ENCODE assay signal across 22 mouse cellular contexts in the genomic region with DNA sequence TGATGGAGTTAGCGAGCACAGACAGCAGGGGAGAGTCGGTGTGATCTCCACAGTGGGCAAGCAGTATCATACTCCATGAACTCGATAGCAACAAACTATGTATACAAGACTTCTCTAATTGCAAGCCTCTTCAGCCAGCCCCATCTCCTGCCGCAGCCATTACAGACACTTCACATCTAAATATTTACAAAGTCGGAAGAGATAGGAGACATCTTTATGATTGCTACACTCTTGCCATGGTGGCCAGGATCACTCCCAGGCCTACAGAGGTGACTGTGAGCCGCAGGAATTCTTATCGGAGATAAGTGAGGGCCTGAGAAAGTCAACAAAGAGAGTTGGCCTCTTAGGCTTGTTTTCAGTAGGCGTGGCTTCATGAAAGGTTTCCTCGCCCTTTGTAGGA. TPM values are rescaled to one million over a fixed set of nuclear protein-coding genes. Genes with fewer than 3 reads are reported as not detected.
DNase-seq lines count a peak whose midpoint lies in the region; ATAC-seq lines count a peak whose summit lies in the region.
"Had no signal": no experiment of that assay in that cellular context is flagged by ENCODE, and none has a peak within 500 bp of the region (broad histone marks: within the 10 kb centered on the region; RNA-seq: fewer than 3 reads in every experiment).

No protein-coding gene starts in this region.

- peaks cover 4% of the 10 kb centered on the region; the same call in 1 of the 2 replicates for H3K4me1 ChIP-seq in heart, embryonic 11.5 days (ENCODE audit: control insufficient read depth, insufficient read depth, low read length)
- H3K4me1 ChIP-seq in lung, embryonic 15.5 days = peaks cover 5% of the 10 kb centered on the region
- no peaks in the 10 kb centered on the region for H3K4me1 ChIP-seq in stomach, embryonic 15.5 days
- H3K4me1 ChIP-seq in forebrain, embryonic 12.5 days = no peaks in the 10 kb centered on the region
- H3K4me1 ChIP-seq: hindbrain, embryonic 15.5 days had no signal

- H3K4me3 ChIP-seq in heart, embryonic 11.5 days (ENCODE audit: low read depth, low read length) = no peak overlapping the region
- no peak overlapping the region for H3K4me3 ChIP-seq in lung, embryonic 15.5 days
- H3K4me3 ChIP-seq in stomach, embryonic 15.5 days (replicated peaks) = no peak overlapping the region
- no peak overlapping the region for H3K4me3 ChIP-seq in forebrain, embryonic 12.5 days (replicated peaks)
- H3K4me3 ChIP-seq: embryonic facial prominence, embryonic 10.5 days; gastrocnemius, adult 2 months; heart, embryonic 12.5 days; hindbrain, embryonic 15.5 days had no signal

- H3K27ac ChIP-seq in heart, embryonic 11.5 days (ENCODE audit: low read depth, low read length) = no peak overlapping the region
- 0 out of 2 replicates have a peak overlapping the region, but pooled peaks have one; percentile 18 for H3K27ac ChIP-seq in lung, embryonic 15.5 days
- H3K27ac ChIP-seq in stomach, embryonic 15.5 days = no peak overlapping the region
- H3K27ac ChIP-seq in forebrain, embryonic 12.5 days = no peak overlapping the region
- H3K27ac ChIP-seq: embryonic facial prominence, embryonic 10.5 days; gastrocnemius, adult 2 months; hindbrain, embryonic 15.5 days had no signal

- no peak for DNase-seq in heart, adult 8-10 months (ENCODE audit: low spot score)
- no peak for DNase-seq in lung, postnatal 25 days (ENCODE audit: low spot score)
- no peak for DNase-seq in kidney, adult 8-10 months
- DNase-seq: adrenal gland, adult 8-10 months; adrenal gland, postnatal 36 days; B cell, adult 2 months; cerebellum, adult 2 months; cerebellum, postnatal 10 days; gastrocnemius, adult 2 months; gastrocnemius, postnatal 25 days; heart, adult 18-20 months; heart, postnatal 36 days had no signal

- no peaks in the 10 kb centered on the region for H3K27me3 ChIP-seq in heart, embryonic 11.5 days (ENCODE audit: control insufficient read depth, insufficient read depth, low read length)
- no peaks in the 10 kb centered on the region for H3K27me3 ChIP-seq in lung, embryonic 15.5 days
- no peaks in the 10 kb centered on the region for H3K27me3 ChIP-seq in stomach, embryonic 15.5 days (replicated peaks)
- no peaks in the 10 kb centered on the region for H3K27me3 ChIP-seq in forebrain, embryonic 12.5 days
- H3K27me3 ChIP-seq: heart, embryonic 12.5 days; hindbrain, embryonic 15.5 days had no signal

- H3K9ac ChIP-seq in heart, embryonic 11.5 days (ENCODE audit: low read depth, low read length) = no peak overlapping the region
- no peak overlapping the region for H3K9ac ChIP-seq in lung, embryonic 15.5 days
- H3K9ac ChIP-seq in stomach, embryonic 15.5 days = no peak overlapping the region
- no peak overlapping the region for H3K9ac ChIP-seq in forebrain, embryonic 12.5 days
- H3K9ac ChIP-seq: heart, embryonic 12.5 days; hindbrain, embryonic 15.5 days had no signal

- peak overlapping the region; percentile 22; the same call in 1 of the 2 replicates for H3K4me2 ChIP-seq in heart, embryonic 11.5 days
- H3K4me2 ChIP-seq in lung, embryonic 15.5 days = no peak overlapping the region
- H3K4me2 ChIP-seq in stomach, embryonic 15.5 days = no peak overlapping the region
- no peak overlapping the region for H3K4me2 ChIP-seq in forebrain, embryonic 12.5 days
- H3K4me2 ChIP-seq: heart, embryonic 12.5 days; hindbrain, embryonic 15.5 days had no signal

- no peak for ATAC-seq in heart, embryonic 11.5 days (replicated peaks; ENCODE audit: insufficient number of reproducible peaks, low FRiP score, low TSS enrichment)
- peak; percentile 83; the same call in 1 of the 2 replicates for ATAC-seq in lung, embryonic 15.5 days (ENCODE audit: borderline replicate concordance, extremely low read depth, low FRiP score, low TSS enrichment)
- peak; percentile 70 for ATAC-seq in stomach, embryonic 15.5 days (ENCODE audit: insufficient read depth, low FRiP score, low read depth)
- ATAC-seq in forebrain, embryonic 12.5 days (ENCODE audit: low FRiP score) = no peak
- ATAC-seq: CD4-positive, CD25-positive, alpha-beta regulatory T cell, adult 4 months; forebrain, embryonic 14.5 days had no signal

- 20% methylated on average over 9 of the region's 9 CpGs for WGBS in heart, embryonic 11.5 days (ENCODE audit: insufficient replicate concordance)
- 13% methylated on average over 9 of the region's 9 CpGs for WGBS in lung, embryonic 15.5 days
- WGBS in stomach, embryonic 15.5 days = 31% methylated on average over 9 of the region's 9 CpGs
- WGBS in forebrain, embryonic 12.5 days = 83% methylated on average over 9 of the region's 9 CpGs

- H3K36me3 ChIP-seq in heart, embryonic 11.5 days (ENCODE audit: control insufficient read depth, insufficient read depth, low read length) = no peaks in the 10 kb centered on the region
- H3K36me3 ChIP-seq in lung, embryonic 15.5 days = no peaks in the 10 kb centered on the region
- H3K36me3 ChIP-seq in stomach, embryonic 15.5 days = no peaks in the 10 kb centered on the region
- no peaks in the 10 kb centered on the region for H3K36me3 ChIP-seq in forebrain, embryonic 12.5 days (replicated peaks)
- H3K36me3 ChIP-seq: embryonic facial prominence, embryonic 10.5 days; G1E; heart, embryonic 12.5 days; hindbrain, embryonic 15.5 days had no signal

- no peaks in the 10 kb centered on the region for H3K9me3 ChIP-seq in heart, embryonic 11.5 days (replicated peaks; ENCODE audit: control insufficient read depth, low read length)
- H3K9me3 ChIP-seq in lung, embryonic 15.5 days = no peaks in the 10 kb centered on the region
- H3K9me3 ChIP-seq in stomach, embryonic 15.5 days = no peaks in the 10 kb centered on the region
- no peaks in the 10 kb centered on the region for H3K9me3 ChIP-seq in forebrain, embryonic 12.5 days
- H3K9me3 ChIP-seq: embryonic facial prominence, embryonic 10.5 days; heart, embryonic 12.5 days; hindbrain, embryonic 15.5 days had no signal

RNA-seq across cellular contexts. Expression of a gene that starts 23.3 kb away (rescaled TPM):
- polyA plus RNA-seq in heart, embryonic 11.5 days (2014; fragmentation: Nextera tagmentation; extraction: Ambion mirVana) = 15.2 and 21.5 TPM in 2 replicates
- 10 to 100 TPM; 45.9 to 70.1 (median 61.3) TPM for total RNA-seq in heart, adult 8-10 months (2022)
- polyA plus RNA-seq in lung, embryonic 15.5 days (2015; fragmentation: Nextera tagmentation; extraction: Ambion mirVana) = 41.4 and 45.6 TPM in 2 replicates
- polyA plus RNA-seq in stomach, embryonic 15.5 days (2015; fragmentation: Nextera tagmentation; extraction: Ambion mirVana) = 32.0 and 40.2 TPM in 2 replicates
- polyA plus RNA-seq in forebrain, embryonic 12.5 days (2016; fragmentation: Nextera tagmentation; extraction: Ambion mirVana) = 15.8 and 22.8 TPM in 2 replicates
- polyA plus RNA-seq: G1E had no signal

Comparison
In these comparisons a context has a peak if more than half of its experiments do, and no peak if none do; other contexts are left out.
1. ATAC-seq: peak in lung, embryonic 15.5 days (single experiment) and stomach, embryonic 15.5 days (single experiment); none in heart, embryonic 11.5 days (single experiment) and forebrain, embryonic 12.5 days (single experiment).